Mouse (Mus musculus) liver, embryonic 15.5 days (tissue): ENCODE results near the gene Tomm40l. TPM values are rescaled to one million over a fixed set of nuclear protein-coding genes. Genes with fewer than 3 reads are reported as not detected.

Source experiments
- polyA plus RNA-seq: library from polyadenylated mRNA; unstranded; fragments of >200 nt; fragmentation: Nextera tagmentation; extraction: Ambion mirVana; gene quantifications from 2 replicates; pipeline ENCODE4 v1.2.1, GENCODE M21; 2015

Gene Tomm40l
- polyA plus RNA-seq, 1 experiment from 2014 or later, result 15.8 TPM

Other genes with a start within 250 kb of the Tomm40l start
- 4.8 and 5.7 TPM in 2 replicates for gene Fcgr2b, start 246.0 kb downstream of the Tomm40l start, polyA plus RNA-seq
- 3.9 and 4.2 TPM in 2 replicates for gene Fcgr4, start 203.6 kb downstream of the Tomm40l start, polyA plus RNA-seq
- gene Fcgr3, start 157.6 kb downstream of the Tomm40l start, polyA plus RNA-seq, result 27.2 and 28.0 TPM in 2 replicates
- 1.7 and 2.6 TPM in 2 replicates for gene Cfap126, start 108.6 kb downstream of the Tomm40l start, polyA plus RNA-seq
- 149 and 158 TPM in 2 replicates for gene Sdhc, start 71.9 kb downstream of the Tomm40l start, polyA plus RNA-seq
- not detected in 2 replicates for gene Mpz, start 71.8 kb downstream of the Tomm40l start, polyA plus RNA-seq
- gene Pcp4l1, start 26.2 kb downstream of the Tomm40l start, polyA plus RNA-seq, result 1.7 and 2.1 TPM in 2 replicates
- 1.1 and 1.5 TPM in 2 replicates for gene Nr1i3, start 8.5 kb downstream of the Tomm40l start, polyA plus RNA-seq
- 6,467 and 6,641 TPM in 2 replicates for gene Apoa2, start 2.5 kb upstream of the Tomm40l start, polyA plus RNA-seq
- gene Fcer1g, start 11.9 kb upstream of the Tomm40l start, polyA plus RNA-seq, result 115 and 118 TPM in 2 replicates
- 0.58 and 0.60 TPM in 2 replicates for gene Adamts4, start 27.9 kb upstream of the Tomm40l start, polyA plus RNA-seq
- gene Ndufs2, start 28.9 kb upstream of the Tomm40l start, polyA plus RNA-seq, result 137 and 144 TPM in 2 replicates
- gene B4galt3, start 47.8 kb upstream of the Tomm40l start, polyA plus RNA-seq, result 21.9 and 23.5 TPM in 2 replicates
- gene Ppox, start 58.7 kb upstream of the Tomm40l start, polyA plus RNA-seq, result 214 and 226 TPM in 2 replicates
- 24.9 and 28.5 TPM in 2 replicates for gene Usp21, start 65.5 kb upstream of the Tomm40l start, polyA plus RNA-seq
- gene Ufc1, start 72.5 kb upstream of the Tomm40l start, polyA plus RNA-seq, result 40.6 and 41.4 TPM in 2 replicates
- gene Dedd, start 106.6 kb upstream of the Tomm40l start, polyA plus RNA-seq, result 18.6 and 20.1 TPM in 2 replicates
- 33.1 and 39.1 TPM in 2 replicates for gene Nit1, start 123.1 kb upstream of the Tomm40l start, polyA plus RNA-seq
- gene Pfdn2, start 123.2 kb upstream of the Tomm40l start, polyA plus RNA-seq, result 32.8 and 37.5 TPM in 2 replicates
- gene Klhdc9, start 138.3 kb upstream of the Tomm40l start, polyA plus RNA-seq, result 0.21 and 0.33 TPM in 2 replicates
- gene Nectin4, start 147.6 kb upstream of the Tomm40l start, polyA plus RNA-seq, result 0.07 and 0.18 TPM in 2 replicates
- 5.0 and 5.3 TPM in 2 replicates for gene Arhgap30, start 166.4 kb upstream of the Tomm40l start, polyA plus RNA-seq
- gene Usf1, start 188.8 kb upstream of the Tomm40l start, polyA plus RNA-seq, result 18.6 and 21.3 TPM in 2 replicates
- 2.1 and 2.5 TPM in 2 replicates for gene Tstd1, start 196.4 kb upstream of the Tomm40l start, polyA plus RNA-seq
- gene F11r, start 215.0 kb upstream of the Tomm40l start, polyA plus RNA-seq, result 29.7 and 32.8 TPM in 2 replicates